Mouse (Mus musculus): Measurements from ENCODE around the gene Mrpl52.

Mrpl52 gene

DNA sequence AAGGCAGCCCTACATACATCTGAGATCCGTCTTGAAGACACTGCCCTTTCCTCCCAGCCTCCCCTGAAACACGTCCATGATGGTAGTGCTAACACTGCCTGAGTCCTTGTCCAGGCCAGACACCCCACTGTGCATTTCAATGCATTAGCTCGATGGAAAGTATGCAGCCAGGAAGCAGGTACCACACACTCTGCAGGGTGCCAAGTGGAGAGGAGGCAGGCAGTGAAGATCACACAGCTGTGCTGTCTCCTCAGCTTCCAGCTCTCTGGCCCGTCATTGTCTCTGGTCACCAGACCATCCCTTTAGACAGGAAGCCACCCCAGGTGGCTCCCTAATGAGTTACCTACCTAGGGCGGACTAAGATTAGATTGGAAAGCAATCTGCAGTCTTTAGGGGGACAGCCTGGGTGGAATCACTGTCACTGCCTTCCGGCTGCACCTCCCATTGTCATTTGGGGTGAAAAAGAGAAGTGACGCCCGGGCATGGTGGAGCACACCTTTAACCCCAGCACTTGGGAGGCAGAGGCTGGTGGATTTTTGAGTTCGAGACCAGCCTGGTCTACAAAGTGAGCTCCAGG is 14.6 kb upstream of the Mrpl52 start:
- no peak for DNase-seq (ENCODE audit: low spot score)

GRCm38 (mm10) chr14:54412629-54413170 is 14.0 kb upstream of the Mrpl52 start:
- peak; percentile 85 for DNase-seq (ENCODE audit: low spot score)

GRCm38 (mm10) chr14:54413877-54414700 is 12.6 kb upstream of the Mrpl52 start:
- no peak for DNase-seq (ENCODE audit: low spot score)

- DNase-seq (ENCODE audit: low spot score) = no peak
Observed at GRCm38 (mm10) chr14:54415241-54416020, 11.3 kb upstream of the Mrpl52 start.

DNA sequence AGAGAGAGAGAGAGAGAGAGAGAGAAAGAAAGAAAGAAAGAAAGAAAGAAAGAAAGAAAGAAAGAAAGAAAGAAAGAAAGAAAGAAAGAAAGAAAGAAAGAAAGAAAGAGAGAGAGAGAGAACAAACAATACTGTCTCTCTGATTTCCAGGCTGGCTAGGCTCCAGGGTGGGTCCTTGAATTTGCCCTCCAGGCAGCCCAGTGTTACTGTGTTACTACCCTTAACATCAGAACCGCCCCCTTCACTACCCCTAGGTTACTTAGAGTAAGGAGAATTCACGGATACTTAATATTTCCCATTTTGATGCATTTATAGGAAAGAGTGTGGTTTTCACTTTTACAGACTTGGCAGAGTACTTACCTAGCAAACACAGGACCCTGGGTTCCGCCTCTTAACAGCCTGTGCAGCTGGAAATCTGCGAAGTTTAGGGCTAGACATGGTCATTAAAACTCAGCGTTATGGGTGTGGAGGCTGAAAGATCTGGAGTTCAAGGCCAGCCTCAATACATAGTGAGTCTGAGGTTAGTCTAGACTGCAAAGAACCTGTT is 10.4 kb upstream of the Mrpl52 start:
- DNase-seq (ENCODE audit: low spot score) = no peak

DNA sequence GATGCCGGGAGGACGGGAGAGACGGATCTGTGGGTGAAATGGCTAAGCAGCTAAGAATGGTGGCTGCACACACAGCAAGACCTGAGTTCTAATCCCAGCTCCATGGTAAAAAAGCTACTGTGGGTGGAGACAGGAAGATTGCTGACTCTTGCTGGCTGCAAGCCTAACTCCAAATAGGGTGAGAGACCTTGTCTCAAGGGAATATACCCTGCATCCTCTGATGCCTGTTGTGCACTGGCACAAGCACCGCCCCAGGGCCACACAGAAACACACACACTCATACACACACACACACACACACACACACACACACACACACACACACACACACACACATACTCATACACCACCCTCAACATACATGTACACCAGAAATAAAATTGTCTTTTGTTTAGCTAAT is 9.9 kb upstream of the Mrpl52 start:
- DNase-seq (ENCODE audit: low spot score) = no peak

DNA sequence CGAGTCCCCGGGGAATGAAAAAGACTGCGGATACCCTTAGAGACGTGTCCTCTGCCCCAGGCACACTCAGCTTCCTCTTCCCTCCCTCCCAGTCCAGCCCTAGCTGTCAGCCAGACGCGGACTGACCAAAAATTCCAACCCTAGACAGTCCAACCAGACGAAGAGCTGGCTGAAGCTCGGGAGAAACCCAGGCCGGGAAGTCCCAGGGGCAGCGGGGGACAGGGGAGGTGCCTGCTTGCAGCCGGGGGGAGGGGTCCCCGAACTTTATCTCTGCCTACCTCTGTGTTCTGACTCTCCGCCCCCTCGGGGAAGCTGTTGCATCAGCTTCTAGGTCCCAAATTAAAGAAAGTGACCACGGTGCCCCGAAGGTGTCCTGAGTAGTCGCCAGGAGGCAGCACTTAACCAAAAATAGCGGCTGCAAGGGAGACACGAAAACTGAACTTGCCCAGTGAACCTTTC is 9.1 kb upstream of the Mrpl52 start, which contains the start of gene Slc7a7:
TSS of gene Slc7a7 (minus strand) at position 158 of the 459 bp plus-strand sequence.
- DNase-seq (ENCODE audit: low spot score) = peak; percentile 59

DNA sequence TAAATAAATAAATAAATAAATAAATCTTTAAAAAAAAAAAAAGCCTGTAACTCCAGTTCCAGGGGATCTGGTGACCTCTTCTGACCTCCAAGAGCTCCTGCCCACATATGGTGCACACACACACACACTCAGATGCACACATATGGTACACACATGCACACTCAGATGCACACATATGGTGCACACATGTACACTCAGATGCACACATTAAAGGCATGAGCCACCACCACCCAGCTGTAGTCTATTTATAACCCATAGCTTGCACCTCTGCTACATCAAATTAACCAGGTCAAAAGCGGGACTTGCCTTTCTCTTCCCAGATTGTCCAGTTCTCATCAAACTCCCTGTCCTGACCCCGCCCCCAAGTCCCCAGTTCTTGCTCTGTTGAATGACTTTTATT is 5.7 kb upstream of the Mrpl52 start:
- DNase-seq (ENCODE audit: low spot score) = no peak

DNA sequence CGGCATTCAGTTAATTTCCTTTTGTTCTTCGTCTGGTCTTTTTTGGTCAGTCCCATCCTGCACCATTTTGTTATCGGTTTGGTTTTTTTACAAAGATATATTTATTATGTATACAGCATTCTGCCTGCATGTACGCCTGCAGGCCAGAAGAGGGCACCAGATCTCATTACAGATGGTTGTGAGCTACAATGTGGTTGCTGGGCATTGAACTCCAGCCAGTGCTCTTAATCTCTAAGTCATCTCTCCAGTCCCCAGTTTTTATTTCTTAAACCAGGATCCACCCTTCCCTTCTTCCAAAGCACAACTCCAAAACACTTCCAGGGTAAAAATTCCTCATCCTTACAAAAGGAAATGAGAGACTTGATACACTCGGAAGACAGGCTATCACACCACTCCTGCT is 3.3 kb upstream of the Mrpl52 start:
- DNase-seq (ENCODE audit: low spot score) = peak; percentile 58

DNA sequence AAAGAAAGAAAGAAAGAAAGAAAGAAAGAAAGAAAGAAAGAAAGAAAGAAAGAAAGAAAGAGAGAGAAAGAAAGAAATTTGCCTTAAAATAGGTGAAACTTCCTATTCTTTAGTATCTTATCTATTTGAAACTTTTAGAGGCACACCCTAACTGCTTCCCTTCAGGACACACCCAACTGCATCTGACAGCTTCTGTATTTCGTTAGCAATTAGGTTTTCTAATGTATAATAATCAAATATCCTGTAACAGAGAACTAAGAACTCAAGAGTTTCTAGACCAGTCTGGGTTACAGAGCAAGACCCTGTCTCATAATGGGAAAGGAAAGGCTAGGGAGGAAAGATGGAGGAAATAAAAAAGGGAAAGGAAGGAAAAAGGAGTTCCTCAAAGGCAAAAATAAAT is 2.1 kb upstream of the Mrpl52 start:
- no peak for DNase-seq (ENCODE audit: low spot score)

GRCm38 (mm10) chr14:54425540-54425939 is 1.2 kb upstream of the Mrpl52 start:
- DNase-seq (ENCODE audit: low spot score) = no peak

DNA sequence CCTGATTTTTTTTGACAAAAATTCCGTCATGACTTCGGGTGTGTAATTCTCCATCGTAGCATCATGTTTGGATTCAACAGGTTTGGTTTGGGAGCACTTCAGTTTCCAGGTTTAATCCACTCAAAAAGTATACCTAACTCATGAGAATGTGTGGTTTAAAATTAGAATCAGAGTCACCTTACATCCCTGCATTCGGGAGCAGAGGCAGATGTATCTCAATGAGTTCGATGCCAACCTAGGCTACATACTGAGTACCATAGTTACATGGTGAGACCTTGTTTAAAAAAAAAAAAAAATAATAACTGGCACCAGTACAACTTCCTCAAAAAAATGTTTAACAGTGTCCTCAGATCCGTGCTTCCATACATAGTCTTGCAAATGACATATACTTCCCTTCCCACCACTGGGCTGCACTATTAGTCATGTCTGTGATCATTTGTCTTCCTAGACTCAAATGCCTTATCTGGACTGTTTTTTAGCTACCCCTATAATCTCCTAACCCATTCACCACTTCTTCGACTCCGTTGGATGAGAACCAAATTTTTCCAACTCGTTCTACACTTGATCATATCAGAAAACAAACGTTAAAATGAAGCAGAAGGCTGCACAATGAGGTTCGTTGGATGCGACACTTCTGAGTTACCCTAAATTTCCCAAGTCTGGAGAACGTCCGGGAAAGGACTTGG is 563 bp upstream of the Mrpl52 start:
- no peak for DNase-seq (ENCODE audit: low spot score)

GRCm38 (mm10) chr14:54427696-54428095 is 987 bp downstream of the Mrpl52 start:
- no peak for DNase-seq (ENCODE audit: low spot score)

DNA sequence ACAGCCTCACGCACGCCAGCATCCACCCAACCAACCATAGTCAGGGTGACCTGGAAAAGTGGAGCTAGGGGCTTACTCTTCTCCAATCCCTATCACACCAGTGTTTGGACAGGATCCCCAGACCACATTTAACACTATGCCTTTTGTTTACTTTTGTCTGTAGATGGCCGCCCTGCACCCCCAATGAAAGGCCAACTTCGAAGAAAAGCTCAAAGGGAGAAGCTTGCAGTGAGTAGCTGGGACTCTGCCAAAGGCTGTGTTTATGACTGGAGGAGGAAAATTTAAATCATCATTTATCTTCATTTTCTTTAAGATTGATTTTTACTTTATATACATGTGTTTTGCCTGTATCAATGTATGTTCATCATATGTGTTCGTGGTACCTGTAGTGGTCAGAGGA is 1.7 kb downstream of the Mrpl52 start:
- DNase-seq (ENCODE audit: low spot score) = no peak

DNA sequence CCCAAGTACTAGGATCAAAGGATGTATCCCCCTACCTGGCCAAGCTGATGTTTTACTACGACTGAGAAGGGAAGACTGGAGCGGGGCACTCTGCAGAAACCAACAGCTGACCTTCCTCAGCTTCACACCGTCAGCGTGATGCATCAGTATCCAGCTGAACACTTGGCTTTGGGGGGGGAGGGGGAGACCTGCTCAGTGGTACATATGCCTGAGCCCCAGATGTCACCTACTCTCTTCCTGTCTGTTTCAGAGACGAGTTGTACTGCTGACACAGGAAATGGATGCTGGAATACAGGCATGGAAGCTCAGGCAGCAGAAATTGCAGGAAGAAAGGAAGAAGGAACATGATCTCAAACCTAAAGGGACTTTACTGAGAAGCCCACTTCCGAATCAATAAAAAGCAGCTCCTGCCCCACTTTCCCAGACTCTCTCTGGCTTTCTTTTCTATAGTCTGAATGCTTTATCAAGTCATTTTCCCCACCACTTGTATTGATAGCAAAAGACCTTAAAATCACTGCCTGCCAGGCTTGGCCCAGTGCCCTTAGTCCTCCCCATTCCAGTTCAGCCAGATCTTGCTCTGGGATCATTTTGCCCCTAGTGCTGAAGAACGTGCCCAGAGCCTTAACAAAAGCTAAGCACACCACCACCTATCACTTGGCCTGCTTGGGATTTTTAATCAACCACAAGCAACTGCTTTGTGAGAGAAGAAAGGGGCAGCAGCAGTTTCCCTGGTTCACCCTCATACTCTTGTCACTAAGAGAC is 2.8 kb downstream of the Mrpl52 start:
- DNase-seq (ENCODE audit: low spot score) = no peak

DNA sequence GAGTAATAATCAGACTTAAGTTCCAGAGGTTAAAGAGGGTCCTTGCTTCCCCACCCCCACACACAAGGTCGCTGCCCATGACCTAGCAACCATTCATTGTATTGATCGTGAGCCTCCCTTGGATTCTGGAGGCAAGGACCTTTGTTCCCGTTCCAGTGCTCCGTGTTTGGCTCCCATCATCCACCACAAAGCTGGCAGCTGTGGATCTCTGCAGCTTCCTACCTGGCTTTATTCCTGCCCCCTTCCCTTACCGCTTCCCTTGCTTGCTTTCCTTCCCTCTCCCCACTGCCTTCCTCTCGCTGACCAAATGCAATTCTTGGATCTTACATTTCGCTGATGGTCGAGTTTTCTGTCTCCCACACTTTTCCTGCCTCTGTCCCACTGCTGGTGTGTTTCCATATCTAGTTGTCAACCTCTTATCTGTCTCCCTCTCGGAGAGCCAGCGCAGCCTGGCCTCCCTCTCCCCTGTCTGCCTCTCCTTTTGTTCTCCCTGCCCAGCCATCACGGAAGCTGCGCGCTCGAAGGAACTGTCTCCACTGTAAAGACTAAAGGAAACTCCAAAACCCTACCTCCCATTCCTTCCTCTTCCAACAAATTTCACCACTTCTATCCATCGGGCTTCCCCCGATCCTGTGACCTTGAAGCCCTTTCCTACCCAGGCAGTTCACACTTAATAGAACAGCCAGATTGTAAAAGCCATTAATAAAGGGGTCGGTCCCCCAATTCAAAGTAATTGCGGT is 3.9 kb downstream of the Mrpl52 start:
- peak; percentile 57 for DNase-seq (ENCODE audit: low spot score)

DNA sequence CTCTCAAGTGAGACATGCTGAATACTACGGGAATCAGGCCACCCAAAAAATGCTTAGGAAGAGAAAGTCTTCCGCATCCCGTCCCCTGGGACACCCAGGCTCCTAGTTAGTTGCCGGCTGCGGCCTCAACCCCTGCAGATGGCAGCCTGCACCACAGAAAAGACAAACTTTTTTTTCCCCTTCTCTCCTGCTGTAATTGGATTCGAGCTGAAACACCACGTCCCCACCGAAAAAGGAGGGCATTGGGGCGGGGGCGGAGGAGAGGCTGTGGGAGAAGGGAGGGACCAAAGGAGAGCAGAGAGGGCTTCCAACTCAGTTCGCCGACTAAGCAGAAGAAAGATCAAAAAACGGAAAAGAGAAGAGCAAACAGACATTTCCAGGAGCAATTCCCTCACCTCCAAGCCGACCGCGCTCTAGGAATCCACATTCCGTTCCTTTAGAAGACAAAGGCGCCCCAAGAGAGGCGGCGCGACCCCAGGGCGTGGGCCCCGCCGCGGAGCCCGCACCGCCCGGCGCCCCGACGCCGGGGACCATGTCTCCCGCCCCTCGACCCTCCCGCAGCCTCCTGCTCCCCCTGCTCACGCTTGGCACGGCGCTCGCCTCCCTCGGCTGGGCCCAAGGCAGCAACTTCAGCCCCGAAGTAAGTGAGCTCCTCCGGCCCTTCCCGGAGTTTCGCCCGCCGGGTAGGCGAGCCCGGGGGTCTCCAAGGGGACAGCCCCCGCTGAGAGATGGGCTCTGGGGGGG is 4.8 kb downstream of the Mrpl52 start, which contains the start of gene Mmp14:
TSS of gene Mmp14 (plus strand) at position 279 of the 744 bp plus-strand sequence.
- DNase-seq (ENCODE audit: low spot score) = peak; percentile 79

DNA sequence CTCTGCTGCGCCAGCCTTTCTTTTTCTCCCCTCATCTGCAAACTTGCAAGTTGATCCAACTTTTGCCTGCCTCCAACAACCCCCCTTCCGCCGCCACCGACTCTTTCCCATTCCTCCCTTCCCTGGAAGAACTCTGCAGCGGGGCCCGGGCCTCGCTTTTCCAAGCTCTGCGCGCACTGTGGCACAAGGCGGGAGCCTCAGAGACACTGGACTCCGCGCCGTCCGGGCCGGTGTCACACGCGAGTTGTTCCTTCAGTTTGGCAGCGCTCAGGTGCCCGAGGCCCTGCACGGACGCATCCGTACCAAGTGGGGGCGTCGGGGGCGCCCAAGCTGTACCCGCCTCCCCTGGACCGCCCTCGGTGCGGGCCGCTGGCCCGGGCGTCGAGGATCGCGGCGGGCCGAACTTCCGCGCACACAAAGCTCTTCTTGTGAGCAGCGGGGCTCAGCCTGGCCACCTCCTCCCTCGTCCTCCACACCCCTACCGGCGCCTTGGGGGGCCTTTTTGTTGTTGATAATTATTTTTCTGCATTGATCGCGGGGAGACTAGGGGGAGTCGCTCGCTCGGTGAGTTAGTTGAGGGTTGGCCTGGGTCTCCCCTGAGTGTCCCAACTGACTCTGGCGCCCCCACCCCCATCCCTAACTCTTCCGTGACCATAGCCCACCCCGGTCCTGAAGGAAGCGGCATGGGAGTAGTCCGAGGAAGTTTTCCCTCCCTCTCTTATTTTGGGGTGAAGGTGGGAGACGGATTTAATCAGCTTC is 5.5 kb downstream of the Mrpl52 start:
- DNase-seq (ENCODE audit: low spot score) = peak; percentile 58

Data from retina, embryonic 14.5 days (tissue).